Mouse (Mus musculus) heart, postnatal 14 days (tissue): ENCODE measurements around the gene Nfkb2. TPM values are rescaled to one million over a fixed set of nuclear protein-coding genes. Genes with fewer than 3 reads are reported as not detected.

Experiments used
- microRNA-seq, 2 experiments: library from miRNA; unstranded; fragments of <30 nt; microRNA quantifications; one replicate each; pipeline ENCODE4 v1.2.0; 2021 to 2022
- total RNA-seq, 2 experiments: library from RNA; stranded (reverse); gene quantifications; 2 replicates each; pipeline ENCODE4 v1.2.3; 2021

The Nfkb2 gene
- total RNA-seq, 2 experiments from 2014 or later: 15.5 to 16.6 TPM

Small RNA genes lying within 50 kb of the gene (microRNA-seq; reads per million reads assigned to microRNA genes)
- 1.1 to 3.0 reads per million in 2 experiments for gene Mir146b

Other genes starting within 250 kb of the Nfkb2 start
- gene Nolc1, start 228.5 kb upstream of the Nfkb2 start, total RNA-seq: 10 to 100 TPM; 16.4 to 17.2 TPM
- under 1 TPM in 1 of 2 experiments, not detected in 1; 0.67 TPM for gene Elovl3, start 172.4 kb upstream of the Nfkb2 start, total RNA-seq
- gene Pitx3, start 156.0 kb upstream of the Nfkb2 start, total RNA-seq: under 1 TPM in 1 of 2 experiments, not detected in 1; 0.79 TPM
- gene Gbf1, start 151.8 kb upstream of the Nfkb2 start, total RNA-seq: 10 to 100 TPM; 50.3 to 50.7 TPM
- gene Psd, start 22.8 kb downstream of the Nfkb2 start, total RNA-seq: 1 to 10 TPM; 1.7 to 1.9 TPM
- 1 to 10 TPM; 5.5 to 6.9 TPM for gene Fbxl15, start 23.9 kb downstream of the Nfkb2 start, total RNA-seq
- gene Cuedc2, start 34.4 kb downstream of the Nfkb2 start, total RNA-seq: 10 to 100 TPM; 88.0 to 89.6 TPM
- gene Mfsd13a, start 36.8 kb downstream of the Nfkb2 start, total RNA-seq: 1 to 10 TPM; 2.9 to 3.6 TPM
- gene 2310034G01Rik, start 46.0 kb downstream of the Nfkb2 start, total RNA-seq: under 1 TPM; 0.22 to 0.48 TPM
- 100 to 1,000 TPM; 104 to 108 TPM for gene Actr1a, start 91.4 kb downstream of the Nfkb2 start, total RNA-seq
- 10 to 100 TPM; 15.1 to 15.3 TPM for gene Sufu, start 92.6 kb downstream of the Nfkb2 start, total RNA-seq
- 10 to 100 TPM; 47.6 to 50.0 TPM for gene Trim8, start 197.4 kb downstream of the Nfkb2 start, total RNA-seq